Mouse (Mus musculus) CH12.LX (cell line): ENCODE measurements around the gene Gna12. TPM values are rescaled to one million over a fixed set of nuclear protein-coding genes. Genes with fewer than 3 reads are reported as not detected.

ENCODE experiments used
- DNase-seq: peaks from one replicate; pipeline ENCODE4 v3.0.0-alpha.2; 2013; ENCODE audit errors: extremely low read depth
- H3K27ac ChIP-seq: 2 replicates; pipeline ENCODE4 v1.5.1; 2012; ENCODE audit warnings: low read depth, mild to moderate bottlenecking, control low read depth, moderate library complexity; ENCODE audit not compliant: insufficient read depth
- H3K27me3 ChIP-seq: replicated peaks from 2 replicates; pipeline ENCODE3; 2012; ENCODE audit warnings: inconsistent platforms
- H3K36me3 ChIP-seq, 2 experiments: replicated peaks in 1 of 2; 2 replicates each; pipeline versions ENCODE3 to v1.6.1; 2012; ENCODE audit warnings: inconsistent platforms in 1 of 2, low read length in 1 of 2, mild to moderate bottlenecking in 1 of 2, mixed read lengths in 1 of 2, moderate library complexity in 1 of 2; ENCODE audit not compliant: control insufficient read depth in 1 of 2, insufficient read depth in 1 of 2
- H3K4me1 ChIP-seq, 2 experiments: 2 replicates each; pipeline ENCODE4 v1.6.1; 2012; ENCODE audit warnings: inconsistent platforms in 1 of 2, moderate library complexity in 1 of 2; ENCODE audit not compliant: insufficient read depth in 2 of 2, control insufficient read depth in 1 of 2
- H3K4me2 ChIP-seq: 2 replicates; pipeline ENCODE4 v1.6.1; 2012; ENCODE audit warnings: low read depth, mild to moderate bottlenecking, control low read depth; ENCODE audit not compliant: poor library complexity, insufficient read depth, severe bottlenecking
- H3K4me3 ChIP-seq, 3 experiments: fragments of 150-350 bp in 1 of 3; sonication (generic) in 1 of 3; replicated peaks in 1 of 3; 2 replicates each; pipeline versions ENCODE3 to v1.5.1; 2011 to 2012; ENCODE audit warnings: low read depth in 2 of 3, low read length in 2 of 3, mild to moderate bottlenecking in 2 of 3, moderate library complexity in 2 of 3, control low read depth in 1 of 3, improper control_type of control experiment in 1 of 3, inconsistent platforms in 1 of 3, mixed read lengths in 1 of 3; ENCODE audit not compliant: poor library complexity in 1 of 3
- H3K79me2 ChIP-seq: replicated peaks from 2 replicates; pipeline ENCODE4 v1.6.1; 2012; ENCODE audit warnings: mild to moderate bottlenecking, moderate library complexity; ENCODE audit not compliant: control insufficient read depth, poor library complexity, insufficient read depth, severe bottlenecking; ENCODE audit errors: extremely low read depth
- H3K9ac ChIP-seq: 2 replicates; pipeline ENCODE4 v1.6.1; 2012; ENCODE audit warnings: low read depth, mild to moderate bottlenecking, control low read depth, moderate library complexity; ENCODE audit not compliant: insufficient read depth
- H3K9me3 ChIP-seq: replicated peaks from 2 replicates; pipeline ENCODE3; 2012; ENCODE audit warnings: low read length, inconsistent platforms, mixed read lengths
- CHD1 ChIP-seq: IDR thresholded peaks from 2 replicates; pipeline ENCODE4 v1.6.1; 2012; ENCODE audit warnings: low read depth, low read length, improper control_type of control experiment, inconsistent platforms
- CHD2 ChIP-seq: IDR thresholded peaks from 2 replicates; pipeline ENCODE4 v1.6.1; 2011; ENCODE audit warnings: low read length, improper control_type of control experiment
- E2F4 ChIP-seq: IDR thresholded peaks from 2 replicates; pipeline ENCODE4 v1.6.1; 2011; ENCODE audit warnings: low read depth, low read length, improper control_type of control experiment; ENCODE audit not compliant: insufficient replicate concordance
- ELF1 ChIP-seq: IDR thresholded peaks from 2 replicates; pipeline ENCODE4 v1.6.1; 2014; ENCODE audit warnings: low read depth, mild to moderate bottlenecking, inconsistent platforms, low read length, improper control_type of control experiment
- EP300 ChIP-seq: IDR thresholded peaks from 2 replicates; pipeline ENCODE4 v1.6.1; 2011; ENCODE audit warnings: low read length, improper control_type of control experiment
- ETS1 ChIP-seq: conservative IDR thresholded peaks from 2 replicates; pipeline ENCODE4 v1.6.1; 2012; ENCODE audit warnings: low read depth, mild to moderate bottlenecking, inconsistent platforms, low read length, improper control_type of control experiment, moderate library complexity
- GABPA ChIP-seq: IDR thresholded peaks from 2 replicates; pipeline ENCODE4 v1.6.1; 2012; ENCODE audit warnings: low read depth, low read length, improper control_type of control experiment, inconsistent platforms; ENCODE audit not compliant: insufficient replicate concordance
- JUND ChIP-seq: conservative IDR thresholded peaks from 2 replicates; pipeline ENCODE4 v1.6.1; 2011; ENCODE audit warnings: low read depth, low read length, improper control_type of control experiment
- MAZ ChIP-seq: IDR thresholded peaks from 2 replicates; pipeline ENCODE4 v1.6.1; 2012; ENCODE audit warnings: low read depth, mild to moderate bottlenecking, inconsistent platforms, low read length, improper control_type of control experiment, moderate library complexity
- MEF2A ChIP-seq: IDR thresholded peaks from 2 replicates; pipeline ENCODE4 v1.6.1; 2014; ENCODE audit warnings: low read depth, mild to moderate bottlenecking, inconsistent platforms, low read length, improper control_type of control experiment, borderline replicate concordance
- MYC ChIP-seq: IDR thresholded peaks from 2 replicates; pipeline ENCODE4 v1.6.1; 2011; ENCODE audit warnings: low read depth, mild to moderate bottlenecking, improper control_type of control experiment, low read length
- NELFE ChIP-seq: IDR thresholded peaks from 2 replicates; pipeline ENCODE4 v1.6.1; 2011; ENCODE audit warnings: low read depth, low read length, improper control_type of control experiment
- POLR2AphosphoS2 ChIP-seq: IDR thresholded peaks from 2 replicates; pipeline ENCODE4 v1.6.1; 2011; ENCODE audit warnings: low read depth, low read length, improper control_type of control experiment
- RCOR1 ChIP-seq: conservative IDR thresholded peaks from 2 replicates; pipeline ENCODE4 v1.6.1; 2012; ENCODE audit warnings: low read depth, mild to moderate bottlenecking, inconsistent platforms, low read length, improper control_type of control experiment
- SIN3A ChIP-seq: IDR thresholded peaks from 2 replicates; pipeline ENCODE4 v1.6.1; 2012; ENCODE audit warnings: low read length, improper control_type of control experiment, inconsistent platforms
- UBTF ChIP-seq: IDR thresholded peaks from 2 replicates; pipeline ENCODE4 v1.6.1; 2012; ENCODE audit warnings: low read depth, mild to moderate bottlenecking, inconsistent platforms, low read length, improper control_type of control experiment, moderate library complexity
- USF1 ChIP-seq: IDR thresholded peaks from 2 replicates; pipeline ENCODE4 v1.6.1; 2014; ENCODE audit warnings: low read depth, mild to moderate bottlenecking, inconsistent platforms, low read length, improper control_type of control experiment
- ZKSCAN1 ChIP-seq: IDR thresholded peaks from 2 replicates; pipeline ENCODE4 v1.6.1; 2012; ENCODE audit warnings: low read depth, inconsistent platforms, low read length, improper control_type of control experiment, borderline replicate concordance
- ZNF384 ChIP-seq: IDR thresholded peaks from 2 replicates; pipeline ENCODE4 v1.6.1; 2012; ENCODE audit warnings: low read depth, low read length, improper control_type of control experiment, inconsistent platforms
- dilution Hi-C: fragments of 300-500 bp; cut with MboI; formaldehyde crosslinking; loops from 2 replicates; pipeline ENCODE4 v1.14.3; 2020; ENCODE audit warnings: low sequenced_read_pairs; ENCODE audit not compliant: extremely low pct_unique_long_range_greater_than_20kb, extremely low pct_ligation_motif_present
- in situ Hi-C: fragments of 300-500 bp; cut with MboI; formaldehyde crosslinking; loops from 3 replicates; pipeline ENCODE4 v1.14.3; 2019; ENCODE audit warnings: low sequenced_read_pairs, low pct_ligation_motif_present, low pct_unique_long_range_greater_than_20kb, mixed read lengths
- polyA plus RNA-seq: library from polyadenylated mRNA; unstranded; fragments of >175 nt; gene quantifications from 2 replicates; pipeline ENCODE4 v1.2.1, GENCODE M21; 2012; ENCODE audit warnings: low read depth; ENCODE audit not compliant: insufficient read length
- total RNA-seq, 2 experiments: library from RNA; depleted of rRNA; stranded (reverse); fragments of 300-350 nt in 1 of 2; fragments of >200 nt in 1 of 2; gene quantifications; 2 replicates each; pipeline ENCODE4 v1.2.3; 2012 to 2014

The Gna12 gene
- total and polyA plus RNA-seq, 3 experiments: 11.5 to 15.8 (median 15.4) TPM

GRCm38 (mm10) chr5:140815059-140815728 is 15.0 kb downstream of the Gna12 start:
- Histone ChIP-seq H3K9me3 (no peaks in the 10 kb centered on the region), H3K79me2 (no peaks in the 10 kb centered on the region), H3K27me3 (no peaks in the 10 kb centered on the region), H3K36me3 (peaks cover 0 to 1% of the 10 kb centered on the region in 2 experiments), H3K27ac (no peak overlapping the region), H3K9ac (no peak overlapping the region), H3K4me3 (no peak overlapping the region), H3K4me2 (no peak overlapping the region), H3K4me1 (peaks cover 26 to 70% of the 10 kb centered on the region in 2 experiments)
- in situ Hi-C loops (no loop called here), dilution Hi-C loops (no loop called here)
- no peak for TF ChIP-seq ZKSCAN1
- no peak for TF ChIP-seq ETS1
- TF ChIP-seq JUND: no peak
- no peak for TF ChIP-seq MAZ
- TF ChIP-seq CHD2: no peak
- no peak for TF ChIP-seq GABPA
- TF ChIP-seq UBTF: no peak
- no peak for TF ChIP-seq CHD1
- no peak for TF ChIP-seq MYC
- TF ChIP-seq POLR2AphosphoS2: no peak
- TF ChIP-seq MEF2A: no peak
- TF ChIP-seq EP300: no peak
- no peak for TF ChIP-seq SIN3A
- TF ChIP-seq USF1: no peak
- TF ChIP-seq E2F4: no peak
- no peak for TF ChIP-seq NELFE
- no peak for TF ChIP-seq RCOR1
- no peak for TF ChIP-seq ELF1
- no peak for DNase-seq

GRCm38 (mm10) chr5:140814403-140814802 is 15.8 kb downstream of the Gna12 start:
- no peaks in the 10 kb centered on the region for H3K79me2 ChIP-seq
- H3K9me3 ChIP-seq: no peaks in the 10 kb centered on the region
- peak; percentile 83 for TF ChIP-seq CHD2
- peak; percentile 84 for TF ChIP-seq ZNF384
- TF ChIP-seq EP300: no peak
- no peak for TF ChIP-seq NELFE
- TF ChIP-seq MYC: peak; percentile 15; the same call in 1 of the 2 replicates
- in situ Hi-C loops (no loop called here), dilution Hi-C loops (no loop called here)
- H3K4me1 ChIP-seq: peaks cover 26 to 70% of the 10 kb centered on the region in 2 experiments
- no peaks in the 10 kb centered on the region for H3K27me3 ChIP-seq
- peak; percentile 66 for DNase-seq
- H3K4me3 ChIP-seq: no peak overlapping the region
- peaks cover 0 to 1% of the 10 kb centered on the region in 2 experiments for H3K36me3 ChIP-seq
- H3K4me2 ChIP-seq: no peak overlapping the region
- no peak overlapping the region for H3K9ac ChIP-seq
- no peak overlapping the region for H3K27ac ChIP-seq
